ENCODE assay signal across 8 mouse cellular contexts in genomic region chr3:131271559-131272373, GRCm38 (mm10). TPM values are rescaled to one million over a fixed set of nuclear protein-coding genes. Genes with fewer than 3 reads are reported as not detected.
A peak's percentile ranks its signal among the peaks of the same experiment; 100 is the strongest.
DNase-seq lines count a peak whose midpoint lies in the region; ATAC-seq and TF ChIP-seq lines count a peak whose summit lies in the region.

Gene Hadh (minus strand): TSS chr3:131272101.

- no peak for TF ChIP-seq CTCF in C2C12 (IDR thresholded peaks at IDR 0.05; ENCODE audit: control insufficient read depth, insufficient read depth, insufficient read length)
- TF ChIP-seq CTCF in brain, embryonic 14.5 days (IDR thresholded peaks at IDR 0.05; ENCODE audit: borderline replicate concordance, extremely low read depth, insufficient read depth, insufficient read length), result no peak
- TF ChIP-seq CTCF in kidney, postnatal 0 days (IDR thresholded peaks at IDR 0.05; ENCODE audit: low read depth), result no peak

- H3K4me1 ChIP-seq in erythroblast, embryonic 14.5 days (ENCODE audit: control insufficient read depth), result peaks cover 19% of the 10 kb centered on the region
- peaks cover 42% of the 10 kb centered on the region for H3K4me1 ChIP-seq in heart, embryonic 12.5 days (replicated peaks)
- H3K4me1 ChIP-seq in kidney, postnatal 0 days (replicated peaks; ENCODE audit: insufficient read depth, low read length), result peaks cover 9% of the 10 kb centered on the region
- H3K4me1 ChIP-seq in liver, embryonic 11.5 days (replicated peaks; ENCODE audit: control insufficient read depth, insufficient read depth, low read length), result peaks cover 11% of the 10 kb centered on the region
- peaks cover 10% of the 10 kb centered on the region; the same call in 1 of the 2 replicates for H3K4me1 ChIP-seq in stomach, embryonic 14.5 days (ENCODE audit: control insufficient read depth, insufficient read depth, low read length)

- H3K79me3 ChIP-seq in C2C12 (ENCODE audit: low read depth), result peaks cover 5% of the 10 kb centered on the region

- H3K4me3 ChIP-seq in C2C12 (ENCODE audit: insufficient read depth, poor library complexity, severe bottlenecking), result peak within 1 kb of the TSS; percentile 50
- H3K4me3 ChIP-seq in erythroblast, embryonic 14.5 days (replicated peaks), result peak within 1 kb of the TSS; percentile 72
- peak within 1 kb of the TSS; percentile 95 for H3K4me3 ChIP-seq in heart, embryonic 12.5 days
- peak within 1 kb of the TSS; percentile 83 for H3K4me3 ChIP-seq in kidney, postnatal 0 days (replicated peaks; ENCODE audit: low read depth, low read length)
- peak within 1 kb of the TSS; percentile 76 for H3K4me3 ChIP-seq in liver, embryonic 11.5 days (ENCODE audit: low read depth, low read length)
- peak within 1 kb of the TSS; percentile 72 for H3K4me3 ChIP-seq in stomach, embryonic 14.5 days (ENCODE audit: low read depth, low read length)

- H3K4me2 ChIP-seq in heart, embryonic 12.5 days, result peak within 1 kb of the TSS; percentile 75
- peak within 1 kb of the TSS; percentile 68 for H3K4me2 ChIP-seq in kidney, postnatal 0 days (ENCODE audit: low read length)
- H3K4me2 ChIP-seq in liver, embryonic 11.5 days, result peak within 1 kb of the TSS; percentile 94
- peak within 1 kb of the TSS; percentile 64 for H3K4me2 ChIP-seq in stomach, embryonic 14.5 days (replicated peaks; ENCODE audit: low read depth, low read length)

- peak within 1 kb of the TSS; percentile 91 for H3K9ac ChIP-seq in heart, embryonic 12.5 days
- peak within 1 kb of the TSS; percentile 76 for H3K9ac ChIP-seq in kidney, postnatal 0 days (ENCODE audit: low read depth, low read length)
- peak within 1 kb of the TSS; percentile 75 for H3K9ac ChIP-seq in liver, embryonic 11.5 days (ENCODE audit: low read depth, low read length)
- peak within 1 kb of the TSS; percentile 59 for H3K9ac ChIP-seq in stomach, embryonic 14.5 days (replicated peaks; ENCODE audit: low read depth, low read length)

- H3K27ac ChIP-seq in heart, embryonic 12.5 days (ENCODE audit: poor library complexity, severe bottlenecking), result peak within 1 kb of the TSS; percentile 89
- H3K27ac ChIP-seq in kidney, postnatal 0 days, result peak within 1 kb of the TSS; percentile 87
- H3K27ac ChIP-seq in liver, embryonic 11.5 days (ENCODE audit: low read depth, low read length), result peak within 1 kb of the TSS; percentile 76
- H3K27ac ChIP-seq in stomach, embryonic 14.5 days (ENCODE audit: low read length), result peak within 1 kb of the TSS; percentile 74; the same call in 1 of the 2 replicates

- peak within 1 kb of the TSS; percentile 63 for H3ac ChIP-seq in C2C12 (ENCODE audit: control insufficient read depth, insufficient read length, low read depth)

- peaks cover 8% of the 10 kb centered on the region for H3K36me3 ChIP-seq in C2C12 (ENCODE audit: control insufficient read depth, insufficient read depth)
- no peaks in the 10 kb centered on the region for H3K36me3 ChIP-seq in erythroblast, embryonic 14.5 days (ENCODE audit: control insufficient read depth)
- peaks cover 16% of the 10 kb centered on the region for H3K36me3 ChIP-seq in heart, embryonic 12.5 days
- no peaks in the 10 kb centered on the region for H3K36me3 ChIP-seq in kidney, postnatal 0 days (ENCODE audit: insufficient read depth, low read length)
- no peaks in the 10 kb centered on the region for H3K36me3 ChIP-seq in liver, embryonic 11.5 days (ENCODE audit: control insufficient read depth, insufficient read depth, low read length)
- no peaks in the 10 kb centered on the region for H3K36me3 ChIP-seq in stomach, embryonic 14.5 days (ENCODE audit: control insufficient read depth, insufficient read depth, low read length)

- H3K27me3 ChIP-seq in C2C12 (ENCODE audit: control insufficient read depth, insufficient read depth, insufficient read length), result no peaks in the 10 kb centered on the region
- H3K27me3 ChIP-seq in erythroblast, embryonic 14.5 days (ENCODE audit: control insufficient read depth), result no peaks in the 10 kb centered on the region
- H3K27me3 ChIP-seq in heart, embryonic 12.5 days (replicated peaks), result no peaks in the 10 kb centered on the region
- H3K27me3 ChIP-seq in kidney, postnatal 0 days (ENCODE audit: insufficient read depth, low read length), result no peaks in the 10 kb centered on the region
- no peaks in the 10 kb centered on the region for H3K27me3 ChIP-seq in liver, embryonic 11.5 days (replicated peaks; ENCODE audit: control insufficient read depth, insufficient read depth, low read length)
- no peaks in the 10 kb centered on the region for H3K27me3 ChIP-seq in stomach, embryonic 14.5 days (ENCODE audit: control insufficient read depth, insufficient read depth, low read length)

- peaks cover 26% of the 10 kb centered on the region for H3K79me2 ChIP-seq in C2C12 (ENCODE audit: control insufficient read depth, insufficient read depth)

- peak; percentile 19; the same call in 1 of the 2 replicates for TF ChIP-seq POLR2A in brain, embryonic 14.5 days (IDR thresholded peaks at IDR 0.05; ENCODE audit: borderline replicate concordance, extremely low read depth, insufficient read depth, insufficient read length, poor library complexity, severe bottlenecking)

- peaks cover 5% of the 10 kb centered on the region; the same call in 1 of the 2 replicates for H3K9me3 ChIP-seq in erythroblast, embryonic 14.5 days (ENCODE audit: control insufficient read depth, low read length)
- H3K9me3 ChIP-seq in heart, embryonic 12.5 days (replicated peaks), result no peaks in the 10 kb centered on the region
- no peaks in the 10 kb centered on the region for H3K9me3 ChIP-seq in kidney, postnatal 0 days (replicated peaks; ENCODE audit: low read length)
- H3K9me3 ChIP-seq in liver, embryonic 11.5 days (ENCODE audit: control insufficient read depth, low read length), result no peaks in the 10 kb centered on the region
- H3K9me3 ChIP-seq in stomach, embryonic 14.5 days (ENCODE audit: control insufficient read depth, low read depth, low read length), result no peaks in the 10 kb centered on the region

- ATAC-seq in heart, embryonic 12.5 days (ENCODE audit: insufficient number of reproducible peaks, low FRiP score), result peak; percentile 96
- ATAC-seq in kidney, postnatal 0 days (replicated peaks; ENCODE audit: low FRiP score, low read depth), result peak; percentile 91
- ATAC-seq in liver, embryonic 11.5 days (replicated peaks; ENCODE audit: low FRiP score), result peak; percentile 89
- ATAC-seq in stomach, embryonic 14.5 days (ENCODE audit: insufficient number of reproducible peaks, insufficient read depth, low FRiP score, low read depth), result peak; percentile 89

- under 1% methylated on average over 45 of the region's 54 CpGs for WGBS in heart, embryonic 12.5 days
- WGBS in kidney, postnatal 0 days, result 0% methylated on average over 54 of the region's 54 CpGs
- under 1% methylated on average over 50 of the region's 54 CpGs for WGBS in liver, embryonic 11.5 days
- WGBS in stomach, embryonic 14.5 days, result under 1% methylated on average over 54 of the region's 54 CpGs

- DNase-seq in brain, embryonic 14.5 days (ENCODE audit: low read depth), result peak; percentile 94
- peak; percentile 92 for DNase-seq in kidney, postnatal 0 days (ENCODE audit: low spot score)
- peak; percentile 85 for DNase-seq in liver, embryonic 11.5 days (ENCODE audit: low spot score)
- DNase-seq in naive thymus-derived CD4-positive, alpha-beta T cell, adult 2 months (ENCODE audit: low read depth), result peak; percentile 93

TF ChIP-seq in C2C12, 6 proteins besides CTCF, POLR2A, EP300 and RAD21:
- TF ChIP-seq MYOD1 (IDR thresholded peaks at IDR 0.05; ENCODE audit: control insufficient read depth, insufficient read length, low read depth), result no peak
- no peak for TF ChIP-seq MYOG (IDR thresholded peaks at IDR 0.05; ENCODE audit: control insufficient read depth, extremely low read depth, insufficient read length)
- no peak for TF ChIP-seq MAX (IDR thresholded peaks at IDR 0.05)
- no peak for TF ChIP-seq FOSL1 (IDR thresholded peaks at IDR 0.05; ENCODE audit: insufficient read depth, low read length, poor library complexity, severe bottlenecking)
- TF ChIP-seq CEBPB (IDR thresholded peaks at IDR 0.05; ENCODE audit: low read depth), result no peak
- no peak for TF ChIP-seq USF1 (IDR thresholded peaks at IDR 0.05; ENCODE audit: low read depth)
TF ChIP-seq in C2C12: peak in this region for 0.

RNA-seq across cellular contexts. Expression of gene Hadh, which starts in this region (rescaled TPM):
- polyA plus RNA-seq in C2C12 (2012; fragmentation: generic; extraction: Trizol), result 65.3 TPM
- polyA plus RNA-seq in brain, embryonic 14.5 days (2012; rRNA removed), result 29.4 and 32.0 TPM in 2 replicates
- polyA plus RNA-seq in erythroblast, embryonic 14.5 days (2012), result 0.30 and 0.42 TPM in 2 replicates
- polyA plus RNA-seq in heart, embryonic 12.5 days (2016; fragmentation: Nextera tagmentation; extraction: Ambion mirVana), result 142 and 151 TPM in 2 replicates
- polyA plus RNA-seq in kidney, postnatal 0 days (2015; fragmentation: Nextera tagmentation; extraction: Ambion mirVana), result 173 and 196 TPM in 2 replicates
- 134 TPM in 2 replicates for polyA plus RNA-seq in liver, embryonic 11.5 days (2014; fragmentation: Nextera tagmentation; extraction: Ambion mirVana)
- polyA plus RNA-seq in stomach, embryonic 14.5 days (2014; fragmentation: Nextera tagmentation; extraction: Ambion mirVana), result 139 and 146 TPM in 2 replicates

Comparison
In these comparisons a context has a peak if more than half of its experiments do, and no peak if none do; other contexts are left out.
1. Peak in every context shown above with its lines: DNase-seq, ATAC-seq, H3K4me3 ChIP-seq and H3K27ac ChIP-seq.
2. RNA of gene Hadh (polyA plus RNA-seq): 173 to 196 TPM in kidney, postnatal 0 days, 142 to 151 TPM in heart, embryonic 12.5 days, 139 to 146 TPM in stomach, embryonic 14.5 days, 134 TPM in liver, embryonic 11.5 days, 65.3 TPM in C2C12 (single experiment) and 29.4 to 32.0 TPM in brain, embryonic 14.5 days; 0.30 to 0.42 TPM in erythroblast, embryonic 14.5 days; every median in the first group is over 10 times any median in the second.